Mouse (Mus musculus): Measurements from ENCODE around the gene Klk5. TPM values are rescaled to one million over a fixed set of nuclear protein-coding genes. Genes with fewer than 3 reads are reported as not detected.

Gene Klk5
- polyA plus RNA-seq, 1 experiment from 2014 or later: not detected

GRCm38 (mm10) chr7:43829006-43829405 is 12.8 kb upstream of the Klk5 start:
- no peaks in the 10 kb centered on the region for H3K27me3 ChIP-seq
- H3K27ac ChIP-seq: no peak overlapping the region
- 87% methylated on average over 8 of the region's 8 CpGs for WGBS
- no peak for ATAC-seq (replicated peaks; ENCODE audit: low FRiP score)
- H3K4me1 ChIP-seq: no peaks in the 10 kb centered on the region
- no peak overlapping the region for H3K4me2 ChIP-seq
- no peaks in the 10 kb centered on the region for H3K36me3 ChIP-seq
- H3K4me3 ChIP-seq (replicated peaks): no peak overlapping the region
- no peaks in the 10 kb centered on the region for H3K9me3 ChIP-seq (replicated peaks)
- H3K9ac ChIP-seq: no peak overlapping the region

GRCm38 (mm10) chr7:43843801-43844200 is 2.0 kb downstream of the Klk5 start:
- no peak overlapping the region for H3K4me2 ChIP-seq
- no peak overlapping the region for H3K27ac ChIP-seq
- 91% methylated on average over 4 of the region's 4 CpGs for WGBS
- H3K4me3 ChIP-seq (replicated peaks): no peak overlapping the region
- H3K9ac ChIP-seq: no peak overlapping the region
- H3K27me3 ChIP-seq: no peaks in the 10 kb centered on the region
- no peaks in the 10 kb centered on the region for H3K4me1 ChIP-seq
- ATAC-seq (replicated peaks; ENCODE audit: low FRiP score): no peak
- H3K9me3 ChIP-seq (replicated peaks): no peaks in the 10 kb centered on the region
- H3K36me3 ChIP-seq: no peaks in the 10 kb centered on the region

GRCm38 (mm10) chr7:43851616-43852015 is 9.8 kb downstream of the Klk5 start:
- H3K4me2 ChIP-seq: no peak overlapping the region
- no peak overlapping the region for H3K4me3 ChIP-seq (replicated peaks)
- H3K27me3 ChIP-seq: no peaks in the 10 kb centered on the region
- H3K4me1 ChIP-seq: no peaks in the 10 kb centered on the region
- H3K9me3 ChIP-seq (replicated peaks): no peaks in the 10 kb centered on the region
- H3K36me3 ChIP-seq: no peaks in the 10 kb centered on the region
- H3K27ac ChIP-seq: no peak overlapping the region
- 87% methylated on average over 6 of the region's 6 CpGs for WGBS
- no peak for ATAC-seq (replicated peaks; ENCODE audit: low FRiP score)
- no peak overlapping the region for H3K9ac ChIP-seq

- Histone ChIP-seq H3K36me3 (no peaks in the 10 kb centered on the region), H3K27ac (no peak overlapping the region), H3K9me3 (replicated peaks) (no peaks in the 10 kb centered on the region), H3K9ac (no peak overlapping the region), H3K4me2 (no peak overlapping the region), H3K4me1 (no peaks in the 10 kb centered on the region), H3K27me3 (no peaks in the 10 kb centered on the region), H3K4me3 (replicated peaks) (no peak overlapping the region)
- no peak for ATAC-seq (replicated peaks; ENCODE audit: low FRiP score)
- WGBS: 61% methylated on average over 9 of the region's 9 CpGs
Observed at GRCm38 (mm10) chr7:43854642-43855380, 13.0 kb downstream of the Klk5 start.

- WGBS: 62% methylated on average over 3 of the region's 3 CpGs
Observed at GRCm38 (mm10) chr7:43855709-43856108, 13.9 kb downstream of the Klk5 start.

GRCm38 (mm10) chr7:43856307-43856706 is 14.5 kb downstream of the Klk5 start:
- WGBS: 77% methylated on average over 7 of the region's 7 CpGs
- no peaks in the 10 kb centered on the region for H3K36me3 ChIP-seq
- no peaks in the 10 kb centered on the region for H3K9me3 ChIP-seq (replicated peaks)
- H3K27me3 ChIP-seq: no peaks in the 10 kb centered on the region
- H3K9ac ChIP-seq: no peak overlapping the region
- H3K4me1 ChIP-seq: peaks cover 5% of the 10 kb centered on the region
- no peak overlapping the region for H3K4me2 ChIP-seq
- no peak overlapping the region for H3K4me3 ChIP-seq (replicated peaks)
- no peak for ATAC-seq (replicated peaks; ENCODE audit: low FRiP score)
- no peak overlapping the region for H3K27ac ChIP-seq

More at GRCm38 (mm10) chr7:43855709-43856108, 13.9 kb downstream of the Klk5 start:
- no peaks in the 10 kb centered on the region for H3K27me3 ChIP-seq
- no peak overlapping the region for H3K9ac ChIP-seq
- no peak overlapping the region for H3K27ac ChIP-seq
- H3K4me1 ChIP-seq: peaks cover 5% of the 10 kb centered on the region
- no peak overlapping the region for H3K4me3 ChIP-seq (replicated peaks)
- H3K4me2 ChIP-seq: no peak overlapping the region
- H3K9me3 ChIP-seq (replicated peaks): no peaks in the 10 kb centered on the region
- no peak for ATAC-seq (replicated peaks; ENCODE audit: low FRiP score)
- H3K36me3 ChIP-seq: no peaks in the 10 kb centered on the region

GRCm38 (mm10) chr7:43857501-43857900 is 15.7 kb downstream of the Klk5 start:
- no peak for ATAC-seq (replicated peaks; ENCODE audit: low FRiP score)
- WGBS: 94% methylated on average over 12 of the region's 12 CpGs
- H3K4me1 ChIP-seq: peaks cover 5% of the 10 kb centered on the region
- H3K9ac ChIP-seq: no peak overlapping the region
- no peaks in the 10 kb centered on the region for H3K27me3 ChIP-seq
- H3K9me3 ChIP-seq (replicated peaks): no peaks in the 10 kb centered on the region
- H3K4me2 ChIP-seq: no peak overlapping the region
- H3K36me3 ChIP-seq: no peaks in the 10 kb centered on the region
- no peak overlapping the region for H3K4me3 ChIP-seq (replicated peaks)
- H3K27ac ChIP-seq: no peak overlapping the region

- H3K9me3 ChIP-seq (replicated peaks): no peaks in the 10 kb centered on the region
- peaks cover 5% of the 10 kb centered on the region for H3K4me1 ChIP-seq
- ATAC-seq (replicated peaks; ENCODE audit: low FRiP score): peak; percentile 44; the same call in 1 of the 2 replicates
- no peak overlapping the region for H3K4me3 ChIP-seq (replicated peaks)
- WGBS: 49% methylated on average over 8 of the region's 8 CpGs
- no peaks in the 10 kb centered on the region for H3K36me3 ChIP-seq
- no peak overlapping the region for H3K9ac ChIP-seq
- H3K4me2 ChIP-seq: no peak overlapping the region
- H3K27me3 ChIP-seq: no peaks in the 10 kb centered on the region
- no peak overlapping the region for H3K27ac ChIP-seq
Observed at GRCm38 (mm10) chr7:43860411-43860810, 18.6 kb downstream of the Klk5 start.

GRCm38 (mm10) chr7:43873237-43873636 is 31.5 kb downstream of the Klk5 start:
- Histone ChIP-seq H3K36me3 (no peaks in the 10 kb centered on the region), H3K4me3 (replicated peaks) (no peak overlapping the region), H3K9ac (no peak overlapping the region), H3K9me3 (replicated peaks) (no peaks in the 10 kb centered on the region), H3K4me2 (no peak overlapping the region), H3K4me1 (peaks cover 9% of the 10 kb centered on the region; the same call in 1 of the 2 replicates), H3K27ac (no peak overlapping the region), H3K27me3 (no peaks in the 10 kb centered on the region)
- WGBS: 8% methylated on average over 10 of the region's 10 CpGs
- ATAC-seq (replicated peaks; ENCODE audit: low FRiP score): 0 out of 2 replicates have a peak, but pooled peaks have one; percentile 29

- H3K9ac ChIP-seq: no peak overlapping the region
- 79% methylated on average over 3 of the region's 3 CpGs for WGBS
- peaks cover 7% of the 10 kb centered on the region; the same call in 1 of the 2 replicates for H3K4me1 ChIP-seq
- H3K4me3 ChIP-seq (replicated peaks): no peak overlapping the region
- no peaks in the 10 kb centered on the region for H3K9me3 ChIP-seq (replicated peaks)
- no peaks in the 10 kb centered on the region for H3K36me3 ChIP-seq
- no peak overlapping the region for H3K27ac ChIP-seq
- no peak overlapping the region for H3K4me2 ChIP-seq
- ATAC-seq (replicated peaks; ENCODE audit: low FRiP score): no peak
- no peaks in the 10 kb centered on the region for H3K27me3 ChIP-seq
Observed at GRCm38 (mm10) chr7:43873674-43874073, 31.9 kb downstream of the Klk5 start.

- ATAC-seq (replicated peaks; ENCODE audit: low FRiP score): no peak
- Histone ChIP-seq H3K27me3 (0 out of 2 replicates have a peak, but pooled peaks cover 1% of the 10 kb centered on the region), H3K4me3 (replicated peaks) (no peak overlapping the region), H3K27ac (no peak overlapping the region), H3K9ac (no peak overlapping the region), H3K36me3 (no peaks in the 10 kb centered on the region), H3K9me3 (replicated peaks) (no peaks in the 10 kb centered on the region), H3K4me1 (peaks cover 4% of the 10 kb centered on the region; the same call in 1 of the 2 replicates), H3K4me2 (no peak overlapping the region)
- WGBS: 66% methylated on average over 6 of the region's 6 CpGs
Observed at GRCm38 (mm10) chr7:43874868-43875375, 33.2 kb downstream of the Klk5 start.

- WGBS: 70% methylated on average over 4 of the region's 4 CpGs
- Histone ChIP-seq H3K9ac (no peak overlapping the region), H3K4me2 (no peak overlapping the region), H3K27me3 (peaks cover 6% of the 10 kb centered on the region; the same call in 1 of the 2 replicates), H3K4me1 (no peaks in the 10 kb centered on the region), H3K27ac (no peak overlapping the region), H3K36me3 (no peaks in the 10 kb centered on the region), H3K9me3 (replicated peaks) (no peaks in the 10 kb centered on the region), H3K4me3 (replicated peaks) (no peak overlapping the region)
- ATAC-seq (replicated peaks; ENCODE audit: low FRiP score): no peak
Observed at GRCm38 (mm10) chr7:43876444-43876843, 34.7 kb downstream of the Klk5 start.
